Mouse (Mus musculus): ENCODE results near the gene Abi1.
"Not testable (repeated sequence)": the region's sequence is repeated elsewhere in the genome, so short reads cannot be mapped to it uniquely, and the experiment has no call there.

Gene Abi1

GRCm38 (mm10) chr2:23040001-23040646 lies at the start of gene Abi1:
Abi1 (minus strand) TSS chr2:23040241.
- CTCF ChIA-PET: no interaction called here

- CTCF ChIA-PET: no interaction called here
Observed at GRCm38 (mm10) chr2:23084540-23084939, 44.5 kb upstream of the Abi1 start.

DNA sequence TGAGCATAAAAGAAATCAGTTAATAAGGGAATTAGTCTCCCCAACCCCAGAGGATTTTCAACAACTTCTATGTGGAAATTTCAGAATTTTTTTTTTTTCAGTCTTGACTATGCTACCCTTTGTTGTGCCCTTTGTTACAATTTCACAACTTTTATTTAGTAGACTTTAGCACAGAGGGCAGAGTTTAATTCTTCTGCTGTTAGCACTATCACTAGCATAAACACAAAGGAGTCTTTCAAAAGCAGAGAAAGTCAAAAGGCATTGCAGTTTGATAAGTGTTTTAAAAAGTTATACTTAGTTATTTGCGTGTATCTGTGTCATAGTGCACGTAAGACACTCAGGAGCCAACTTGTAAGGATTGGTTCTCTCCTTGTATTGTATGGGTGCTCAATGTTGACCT lies 38.5 kb upstream of the Abi1 start:
- CTCF ChIA-PET: no interaction called here

- CTCF ChIA-PET: no interaction called here
Observed at GRCm38 (mm10) chr2:23077693-23078092, 37.7 kb upstream of the Abi1 start.

DNA sequence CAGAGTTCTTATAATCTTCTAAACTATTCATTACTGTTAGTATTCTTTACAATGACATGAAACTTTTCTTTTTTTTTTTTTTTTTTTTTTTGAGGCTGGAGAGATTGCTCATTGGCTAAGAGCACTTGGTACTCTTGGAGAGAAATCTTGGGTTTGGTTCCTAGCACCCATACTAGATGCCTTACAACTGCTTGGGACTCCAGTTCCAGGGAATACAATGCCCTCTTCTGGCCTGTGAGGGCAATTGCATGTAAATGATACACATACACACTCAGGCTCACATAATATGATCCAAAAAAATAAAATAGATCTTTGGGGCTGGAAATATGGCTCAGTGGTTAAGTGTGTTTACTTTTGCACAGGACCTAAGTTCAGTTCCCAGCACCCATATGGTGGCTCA lies 36.7 kb upstream of the Abi1 start:
- CTCF ChIA-PET: no interaction called here

DNA sequence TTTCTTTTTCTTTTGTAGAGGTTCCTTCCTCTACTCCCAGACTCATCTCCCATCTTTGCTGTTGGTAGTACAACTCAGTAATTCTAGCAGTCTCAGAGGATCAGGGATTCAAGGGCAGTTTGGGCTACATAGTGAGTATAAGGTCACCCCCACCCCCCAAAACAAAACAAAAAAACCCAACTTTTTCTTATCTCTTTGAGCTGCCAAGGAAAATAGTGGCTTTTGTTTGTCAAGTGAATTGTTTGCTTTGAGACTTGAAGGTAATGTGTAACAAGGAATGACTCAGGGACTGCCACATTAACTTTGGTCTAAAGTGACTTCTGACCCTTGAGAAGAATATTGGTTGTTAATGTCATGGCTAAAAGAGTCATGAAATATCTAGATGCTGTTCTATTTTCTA lies 35.8 kb upstream of the Abi1 start:
- CTCF ChIA-PET: interaction anchor here (0.7 kb wide), 1 partner anchor 517 kb away, joined by 3 read pairs; no protein-coding TSS in a partner anchor

- CTCF ChIA-PET: interaction anchor here (0.7 kb wide), 1 partner anchor 19 kb away, joined by 4 read pairs; no protein-coding TSS in a partner anchor
Observed at GRCm38 (mm10) chr2:23071406-23071805, 31.4 kb upstream of the Abi1 start.

DNA sequence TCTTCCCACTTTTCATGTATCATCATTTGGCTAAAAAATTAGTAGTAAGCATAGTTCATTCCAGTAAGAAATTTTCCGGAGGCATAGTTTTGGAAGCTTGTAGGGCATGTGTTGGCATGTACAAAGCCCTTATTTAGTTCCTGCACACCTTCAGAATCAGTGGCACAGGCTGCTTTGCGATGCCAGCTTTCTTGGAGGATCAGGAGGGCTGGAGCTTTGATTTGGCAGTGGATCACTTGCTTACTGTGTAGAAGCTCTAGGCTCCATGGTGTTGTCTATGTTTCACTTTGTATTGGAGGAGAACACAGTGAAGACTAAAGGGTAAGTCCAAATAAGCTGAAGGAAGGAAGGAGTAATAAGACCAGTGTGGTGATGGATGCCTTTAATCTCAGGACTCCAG lies 30.4 kb upstream of the Abi1 start:
- CTCF ChIA-PET: interaction anchor here (0.6 to 0.7 kb wide), 2 partner anchors 84 to 90 kb away, joined by 3 read pairs; no protein-coding TSS in a partner anchor

- CTCF ChIA-PET: interaction anchor here (0.5 to 1.2 kb wide), 2 partner anchors 18 to 237 kb away, joined by 3 to 4 read pairs; no protein-coding TSS in a partner anchor
Observed at GRCm38 (mm10) chr2:23068894-23069744, 29.1 kb upstream of the Abi1 start.

DNA sequence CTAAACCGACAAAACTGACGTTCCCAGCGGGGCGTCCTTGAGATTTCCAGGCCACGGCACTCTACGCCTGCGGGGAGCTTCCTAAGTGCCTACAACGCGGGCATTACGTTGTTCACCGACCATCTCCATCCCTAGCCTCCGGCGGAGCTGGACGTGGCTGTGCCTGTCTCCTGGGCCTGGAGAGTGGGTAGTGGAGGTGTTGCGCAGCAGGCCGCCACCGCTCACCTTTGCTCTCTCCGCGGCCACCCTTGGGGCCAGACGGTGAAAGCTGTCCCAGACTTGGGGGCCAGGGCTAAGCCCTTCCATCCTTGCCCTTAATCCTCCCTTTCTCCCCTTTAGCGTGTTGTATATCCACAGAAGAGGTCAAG lies 28.3 kb upstream of the Abi1 start:
- CTCF ChIA-PET: interaction anchor here (1.2 kb wide), 1 partner anchor 18 kb away, joined by 3 read pairs; no protein-coding TSS in a partner anchor

DNA sequence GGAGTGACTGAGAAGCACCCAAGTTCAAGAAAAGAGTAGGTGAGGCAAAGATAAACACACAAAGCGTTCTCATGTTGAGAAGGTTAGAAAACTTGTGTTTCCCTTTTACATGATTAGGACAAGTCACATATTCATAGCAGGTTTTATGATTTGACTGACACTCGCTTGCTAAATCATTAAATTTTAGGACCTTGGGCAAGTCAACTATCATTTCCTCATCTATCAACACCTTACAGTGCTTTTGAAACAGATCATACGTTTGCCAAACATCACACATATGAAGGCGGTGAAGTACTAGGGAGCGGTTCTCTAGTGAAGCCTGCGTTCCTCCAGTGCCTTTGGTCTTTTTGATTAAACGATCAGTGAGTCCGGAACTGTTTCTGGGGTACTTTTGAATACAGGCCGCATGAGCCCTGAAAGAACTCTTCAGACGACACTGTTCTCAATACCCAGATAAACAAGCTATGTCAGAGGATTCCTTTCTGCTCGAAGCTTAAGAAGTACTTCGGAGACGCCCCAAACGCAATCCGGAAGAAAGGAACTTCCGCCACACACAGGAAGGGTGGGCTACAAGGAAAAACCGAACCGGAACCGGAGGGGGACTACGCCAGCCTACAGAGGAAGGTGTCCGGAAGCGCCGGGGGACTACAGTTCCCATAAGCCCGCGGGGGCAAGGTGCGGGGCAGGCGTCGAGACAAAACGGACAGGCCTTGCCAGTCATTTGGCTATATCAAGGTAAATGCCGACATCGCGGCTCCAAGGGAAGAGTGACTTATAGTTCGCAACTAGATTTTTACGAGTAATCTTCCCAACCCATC lies 27.7 kb upstream of the Abi1 start, which contains the start of gene Acbd5:
Acbd5 (plus strand) TSS at position 616 of the 818 bp plus-strand sequence.
- CTCF ChIA-PET: interaction anchor here (1.2 kb wide), 1 partner anchor 17 kb away, joined by 3 read pairs; no protein-coding TSS in a partner anchor

GRCm38 (mm10) chr2:23052523-23052922 lies 12.5 kb upstream of the Abi1 start:
- CTCF ChIA-PET: no interaction called here

DNA sequence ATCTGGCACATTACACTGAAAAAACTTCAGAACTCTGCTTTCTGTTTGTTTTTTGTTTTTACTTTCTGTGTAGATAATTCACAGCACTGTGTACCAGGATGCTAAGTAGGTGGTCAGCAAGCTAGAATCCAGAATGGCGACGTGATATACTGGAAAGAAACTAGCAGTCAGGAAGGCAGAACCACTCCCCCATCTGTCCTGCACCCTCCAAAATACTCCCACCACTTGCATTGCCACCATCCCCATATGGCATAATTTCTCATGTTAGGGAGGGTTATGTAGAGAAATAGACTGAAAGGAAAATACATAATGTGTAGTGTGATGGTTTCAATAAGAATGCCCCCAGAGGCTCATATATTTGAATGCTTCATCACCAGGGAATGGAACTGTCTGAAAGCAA lies 11.8 kb upstream of the Abi1 start:
- CTCF ChIA-PET: no interaction called here

- CTCF ChIA-PET: no interaction called here
Observed at GRCm38 (mm10) chr2:23048006-23048405, 8.0 kb upstream of the Abi1 start.

DNA sequence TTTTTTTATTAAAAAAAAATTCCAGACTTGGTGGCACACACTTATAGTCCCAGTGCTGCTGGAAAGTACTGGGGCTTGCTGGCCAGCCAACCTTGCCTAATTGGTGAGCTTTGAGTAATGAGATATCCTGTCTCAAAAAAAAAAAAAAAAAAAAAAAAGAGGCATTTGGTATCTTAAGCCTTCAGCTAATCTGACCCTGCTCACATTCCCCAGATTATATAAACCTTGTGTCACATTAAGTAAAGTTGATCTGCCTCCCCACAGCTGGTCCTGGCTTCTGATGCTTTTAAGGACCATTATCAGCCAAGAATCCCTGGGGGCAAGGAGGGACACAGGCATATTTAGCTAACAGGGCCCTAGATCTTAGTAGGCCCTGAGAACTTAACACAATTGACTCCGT lies 5.7 kb upstream of the Abi1 start:
- CTCF ChIA-PET: no interaction called here

- CTCF ChIA-PET: interaction anchor here (0.7 kb wide), 1 partner anchor 17 kb away, joined by 3 read pairs; no protein-coding TSS in a partner anchor
Observed at GRCm38 (mm10) chr2:23042189-23042588, 2.1 kb upstream of the Abi1 start.

DNA sequence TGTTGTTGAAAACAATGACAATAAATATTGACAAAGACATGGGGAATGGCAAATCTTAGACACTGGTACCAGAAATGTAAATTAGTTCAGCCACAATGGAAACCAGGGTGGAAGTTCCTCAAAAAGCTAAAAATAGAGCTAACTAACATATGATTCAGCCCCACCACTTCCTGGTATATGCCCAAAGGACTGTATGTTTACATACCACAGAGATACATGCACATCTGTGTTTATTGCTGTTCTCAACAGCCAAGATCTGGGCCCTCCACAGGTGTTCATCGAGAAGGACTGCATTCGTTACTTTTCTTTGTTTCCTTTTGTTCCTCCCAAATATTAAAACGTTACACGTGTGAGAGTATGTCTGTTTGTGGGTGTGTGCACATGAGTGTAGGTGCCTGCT lies 1.4 kb upstream of the Abi1 start:
- CTCF ChIA-PET: interaction anchor here (0.6 kb wide), 1 partner anchor 150 kb away, joined by 3 read pairs; no protein-coding TSS in a partner anchor

GRCm38 (mm10) chr2:23040690-23041089 lies 649 bp upstream of the Abi1 start:
- CTCF ChIA-PET: not testable (repeated sequence)

- CTCF ChIA-PET: no interaction called here
Observed at GRCm38 (mm10) chr2:23039082-23040000, 700 bp downstream of the Abi1 start.

- CTCF ChIA-PET: no interaction called here
Observed at GRCm38 (mm10) chr2:23035467-23035866, 4.6 kb downstream of the Abi1 start.

All from spleen, embryonic (tissue).